8 mouse cellular contexts compared by ENCODE assay signal in genomic region chr2:38350796-38351195, GRCm38 (mm10). TPM values are rescaled to one million over a fixed set of nuclear protein-coding genes. Genes with fewer than 3 reads are reported as not detected.
DNase-seq lines count a peak whose midpoint lies in the region; TF ChIP-seq lines count a peak whose summit lies in the region.

No protein-coding gene starts in this region.

- H3K4me3 ChIP-seq in cortical plate, adult 2 months (ENCODE audit: insufficient read depth, low read length): peak overlapping the region; percentile 84
- peak overlapping the region; percentile 89 for H3K4me3 ChIP-seq in megakaryocyte, embryonic 14.5 days (replicated peaks)

- intact Hi-C loops in gastrocnemius, postnatal 14 days (cut with DNase I; ENCODE audit: low total_unique reads): no loop called here
- intact Hi-C loops in left cerebral cortex, postnatal 10 days (cut with DNase I): loop anchor here (5.0 to 10.0 kb wide), 2 partner anchors 428 to 536 kb away; no protein-coding TSS in a partner anchor

- TF ChIP-seq POLR2A in cortical plate, adult 2 months (IDR thresholded peaks at IDR 0.05; ENCODE audit: extremely low read depth, insufficient read depth, low read length): peak; percentile 72

- TF ChIP-seq CTCF in cortical plate, adult 2 months (IDR thresholded peaks at IDR 0.05; ENCODE audit: extremely low read depth, insufficient read depth, low read length): no peak

- no peaks in the 10 kb centered on the region for H3K36me3 ChIP-seq in megakaryocyte, embryonic 14.5 days (replicated peaks; ENCODE audit: low read length)

- H3K27me3 ChIP-seq in megakaryocyte, embryonic 14.5 days (replicated peaks): peaks cover 99% of the 10 kb centered on the region

- DNase-seq in adrenal gland, adult (ENCODE audit: inconsistent age in 2 of 2, low spot score in 1 of 2): peak; percentile 66 to 84
- DNase-seq in adrenal gland, postnatal 4 days (ENCODE audit: low spot score in 2 of 2): no peak
- DNase-seq in gastrocnemius, postnatal 14 days: peak; percentile 76
- DNase-seq in induced T-regulatory cell, adult 2 months (ENCODE audit: low read depth): peak; percentile 77
- peak; percentile 87 to 91 for DNase-seq in left cerebral cortex, postnatal 10 days (ENCODE audit: extremely low spot score in 1 of 2, low spot score in 2 of 2)
- peak; percentile 83 to 84 for DNase-seq in right cerebral cortex, postnatal 36 days (ENCODE audit: low spot score in 2 of 2)

- no peaks in the 10 kb centered on the region for H3K9me3 ChIP-seq in megakaryocyte, embryonic 14.5 days

- H3K27ac ChIP-seq in cortical plate, adult 2 months (ENCODE audit: insufficient read depth, low read length): 0 out of 2 replicates have a peak overlapping the region, but pooled peaks have one; percentile 18

- H3K4me1 ChIP-seq in cortical plate, adult 2 months (ENCODE audit: control insufficient read depth, insufficient read depth, low read length): no peaks in the 10 kb centered on the region; the same call in 1 of the 2 replicates
- H3K4me1 ChIP-seq in megakaryocyte, embryonic 14.5 days: peaks cover 52% of the 10 kb centered on the region

RNA-seq across cellular contexts. Expression of gene Lhx2, which starts 11.7 kb away (rescaled TPM):
- 1 to 10 TPM in 1 of 2 experiments, under 1 TPM in 1; 0.39 to 1.2 TPM for total RNA-seq in adrenal gland, postnatal 4 days (2021)
- polyA plus RNA-seq in cortical plate, adult 2 months (2012; rRNA removed): 82.4 and 83.3 TPM in 2 replicates
- under 1 TPM; 0.23 to 0.29 TPM for total RNA-seq in gastrocnemius, postnatal 14 days (2021)
- total RNA-seq in left cerebral cortex, postnatal 10 days (2021): 10 to 100 TPM; 76.1 to 77.7 TPM
- polyA plus RNA-seq in megakaryocyte, embryonic 14.5 days (2012; ENCODE audit: insufficient read depth, low replicate concordance): 0.03 TPM in 1 of 2 replicates, not detected in the other

Comparison
In these comparisons a context has a peak if more than half of its experiments do, and no peak if none do; other contexts are left out.
1. DNase-seq: peak in adrenal gland, adult (2 of 2), gastrocnemius, postnatal 14 days (single experiment), induced T-regulatory cell, adult 2 months (single experiment), left cerebral cortex, postnatal 10 days (2 of 2) and right cerebral cortex, postnatal 36 days (2 of 2); none in adrenal gland, postnatal 4 days (0 of 2).
2. RNA of gene Lhx2, which starts 11.7 kb away (total RNA-seq): 76.1 to 77.7 TPM in left cerebral cortex, postnatal 10 days; 0.39 to 1.2 TPM in adrenal gland, postnatal 4 days and 0.23 to 0.29 TPM in gastrocnemius, postnatal 14 days; every median in the first group is over 10 times any median in the second.